Mouse (Mus musculus) natural killer cell, adult 2 months (primary cell): Measurements from ENCODE around the gene Gzf1.

Source experiments
- DNase-seq, 2 experiments: peaks; one replicate each; pipeline ENCODE4 v3.0.0; 2022; ENCODE audit warnings: low spot score in 2 of 2

Gzf1 gene

GRCm38 (mm10) chr2:148680775-148681291, at the start of gene Gzf1:
Gene Gzf1 (plus strand): TSS chr2:148681023.
- DNase-seq = peak; percentile 96 to 97

DNA sequence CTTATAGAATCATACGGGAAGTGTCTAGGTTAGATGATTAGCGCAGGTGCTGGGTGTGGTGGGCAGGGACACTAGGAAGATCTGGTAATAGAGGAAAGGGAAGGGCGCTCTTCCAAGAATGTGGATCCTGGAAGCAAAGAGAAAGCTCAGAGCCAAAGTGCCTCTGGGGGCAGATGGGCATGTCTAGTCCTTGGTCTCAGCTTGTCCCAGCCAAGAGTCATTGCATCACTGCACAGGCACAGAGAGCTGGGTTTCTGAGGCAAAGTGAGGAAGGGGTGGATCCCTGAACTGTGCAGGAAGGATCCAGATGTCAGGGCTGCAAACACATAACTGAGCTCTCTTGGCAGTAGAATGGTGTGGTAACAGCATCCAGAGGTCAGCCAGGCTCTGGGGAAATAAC, 49.2 kb upstream of the Gzf1 start:
- DNase-seq = no peak

DNA sequence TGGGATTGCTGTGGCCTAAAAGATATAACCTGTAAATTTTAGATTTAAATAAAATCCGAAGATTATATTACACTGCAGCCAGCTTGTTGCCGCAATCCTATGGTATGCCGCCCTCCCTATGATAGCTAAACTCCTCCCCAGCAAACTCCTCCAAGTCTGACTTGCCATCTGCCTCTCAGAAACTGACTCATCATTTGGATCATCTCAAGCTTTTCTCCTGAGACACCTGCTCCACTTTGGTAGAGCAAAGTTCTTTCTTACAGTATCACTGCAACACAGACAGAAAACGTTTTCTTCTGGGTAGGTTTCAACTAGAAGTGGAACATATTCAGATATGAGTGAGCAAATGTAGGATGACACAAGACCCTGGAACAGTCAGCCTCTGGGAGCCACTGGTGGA, 46.4 kb upstream of the Gzf1 start:
- DNase-seq = no peak

DNA sequence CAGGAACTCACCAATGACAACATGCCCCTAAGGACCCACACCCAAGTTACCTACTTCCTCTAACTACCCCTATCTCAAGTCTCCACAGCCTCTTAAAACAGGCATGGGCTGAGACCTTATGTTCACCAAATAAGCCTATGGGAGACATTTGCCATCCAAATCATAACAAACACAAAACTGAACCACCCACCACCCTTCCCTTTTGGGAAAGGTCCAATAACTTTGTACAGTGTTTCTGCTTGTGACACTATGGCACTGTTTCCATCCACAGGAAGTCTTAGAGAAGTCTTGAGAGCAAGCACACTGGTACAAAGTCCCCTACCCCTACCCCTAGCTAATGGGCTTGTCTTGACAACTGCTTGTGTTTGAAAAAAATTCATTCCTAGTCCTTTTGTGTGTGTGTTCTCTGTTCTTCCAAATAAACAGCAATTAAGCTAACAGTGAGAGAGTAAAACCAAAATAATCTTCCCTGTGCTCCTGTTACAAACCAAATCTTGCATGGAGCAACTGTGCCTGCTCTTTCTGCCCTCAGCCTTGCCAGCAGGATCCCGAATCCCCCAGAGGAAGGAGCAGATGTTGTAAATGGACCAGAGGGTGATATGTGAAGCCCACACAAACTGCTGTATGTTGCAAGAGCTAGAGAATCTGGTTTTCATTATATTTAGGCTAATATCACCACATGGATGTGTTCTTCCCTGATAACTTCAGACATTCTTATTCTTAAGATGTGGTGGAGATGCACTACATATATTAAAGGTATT, 38.0 kb upstream of the Gzf1 start:
- DNase-seq = no peak

- DNase-seq = no peak
These were observed 36.3 kb upstream of the Gzf1 start for GRCm38 (mm10) chr2:148644421-148645000.

DNA sequence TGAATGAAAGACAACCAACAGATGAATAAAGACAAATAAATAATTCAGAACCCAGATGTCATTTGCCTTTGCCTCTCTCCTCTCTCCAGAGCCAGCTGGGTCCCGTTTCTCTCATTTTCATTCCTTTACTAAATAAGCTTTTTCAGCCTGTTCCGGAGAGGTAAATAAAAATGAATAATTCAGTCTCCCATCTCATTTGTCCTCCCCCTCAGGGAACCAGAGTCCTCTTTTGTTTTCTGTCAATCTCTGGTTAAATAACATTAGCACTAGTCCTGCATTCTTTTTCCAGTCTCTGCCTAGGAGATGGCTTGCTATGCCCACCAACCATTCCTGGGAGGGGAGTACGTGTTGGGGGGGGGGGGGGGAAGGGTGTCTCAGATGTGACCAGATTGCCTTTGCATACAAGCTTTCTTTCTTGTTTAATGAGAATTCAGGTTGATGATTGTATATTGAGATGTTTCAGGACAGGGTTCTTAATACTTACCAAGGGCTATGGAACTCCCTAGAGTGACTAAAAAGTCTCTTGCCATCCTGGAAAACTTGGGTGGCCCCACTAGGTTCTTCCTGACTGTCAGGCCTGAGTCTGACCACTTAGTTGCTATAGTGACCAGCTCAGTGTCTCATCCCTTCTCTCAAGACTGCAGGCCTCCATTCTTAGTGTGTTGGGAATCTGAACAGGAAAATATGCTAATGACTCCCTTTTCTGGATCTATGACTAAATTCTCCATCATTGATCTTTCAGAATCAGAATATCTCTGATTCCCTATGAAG, 30.1 kb upstream of the Gzf1 start:
- DNase-seq = no peak

DNA sequence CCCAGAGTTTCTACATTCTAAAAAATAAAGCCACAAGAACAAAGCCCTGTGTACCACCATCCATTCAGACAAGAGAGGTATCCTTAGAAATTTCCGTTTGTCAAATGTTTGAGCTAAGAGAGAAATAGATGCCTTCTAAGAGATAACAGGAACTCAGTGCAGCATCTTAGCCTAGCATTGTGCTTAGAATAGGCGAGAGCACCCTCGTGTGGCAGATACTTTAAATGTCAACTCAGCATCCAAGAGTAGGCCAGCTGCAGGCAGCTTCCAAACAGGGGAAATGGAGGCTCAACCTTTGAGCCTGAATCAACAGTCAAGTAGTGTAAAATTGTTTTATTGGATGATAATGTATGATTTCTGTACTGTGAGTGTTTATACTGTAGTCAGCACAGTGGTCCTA, 25.9 kb upstream of the Gzf1 start:
- DNase-seq = peak; percentile 6 to 46

GRCm38 (mm10) chr2:148663458-148663857, 17.4 kb upstream of the Gzf1 start:
- no peak for DNase-seq

- peak; percentile 98 for DNase-seq
These were observed 8.4 kb upstream of the Gzf1 start, which contains the start of gene Nxt1 for GRCm38 (mm10) chr2:148672199-148673096. Gene Nxt1 (plus strand): TSS chr2:148672601.

GRCm38 (mm10) chr2:148677801-148678200, 3.0 kb upstream of the Gzf1 start:
- no peak for DNase-seq

DNA sequence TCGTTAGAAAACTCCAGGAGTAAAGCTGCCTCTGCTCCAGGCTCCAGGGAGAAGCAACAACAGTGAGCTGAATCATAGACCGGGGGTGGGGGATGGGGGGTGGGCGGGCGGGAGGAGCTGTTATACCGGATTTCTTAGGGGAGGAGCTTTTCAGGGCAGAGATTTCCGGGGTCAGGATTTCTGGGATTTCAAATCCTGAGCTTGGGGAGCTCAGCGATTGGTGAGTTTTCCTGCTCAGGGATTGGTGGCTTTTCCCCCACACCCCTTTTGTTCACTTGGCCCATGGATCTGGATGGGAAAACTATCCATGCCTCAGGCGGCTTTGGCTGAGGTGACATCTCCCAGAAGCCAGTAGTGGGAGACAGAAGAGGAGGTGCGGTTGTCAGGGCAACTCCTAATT, 1.5 kb upstream of the Gzf1 start:
- no peak for DNase-seq

GRCm38 (mm10) chr2:148681461-148681891, 653 bp downstream of the Gzf1 start:
- DNase-seq = peak; percentile 19 to 40

GRCm38 (mm10) chr2:148683031-148683430, 2.2 kb downstream of the Gzf1 start:
- no peak for DNase-seq

- DNase-seq = no peak
These were observed 4.1 kb downstream of the Gzf1 start for GRCm38 (mm10) chr2:148684972-148685371.

- no peak for DNase-seq
These were observed 4.9 kb downstream of the Gzf1 start for GRCm38 (mm10) chr2:148685709-148686108.

GRCm38 (mm10) chr2:148686862-148687261, 6.0 kb downstream of the Gzf1 start:
- DNase-seq = no peak

GRCm38 (mm10) chr2:148687971-148688370, 7.1 kb downstream of the Gzf1 start:
- no peak for DNase-seq

DNA sequence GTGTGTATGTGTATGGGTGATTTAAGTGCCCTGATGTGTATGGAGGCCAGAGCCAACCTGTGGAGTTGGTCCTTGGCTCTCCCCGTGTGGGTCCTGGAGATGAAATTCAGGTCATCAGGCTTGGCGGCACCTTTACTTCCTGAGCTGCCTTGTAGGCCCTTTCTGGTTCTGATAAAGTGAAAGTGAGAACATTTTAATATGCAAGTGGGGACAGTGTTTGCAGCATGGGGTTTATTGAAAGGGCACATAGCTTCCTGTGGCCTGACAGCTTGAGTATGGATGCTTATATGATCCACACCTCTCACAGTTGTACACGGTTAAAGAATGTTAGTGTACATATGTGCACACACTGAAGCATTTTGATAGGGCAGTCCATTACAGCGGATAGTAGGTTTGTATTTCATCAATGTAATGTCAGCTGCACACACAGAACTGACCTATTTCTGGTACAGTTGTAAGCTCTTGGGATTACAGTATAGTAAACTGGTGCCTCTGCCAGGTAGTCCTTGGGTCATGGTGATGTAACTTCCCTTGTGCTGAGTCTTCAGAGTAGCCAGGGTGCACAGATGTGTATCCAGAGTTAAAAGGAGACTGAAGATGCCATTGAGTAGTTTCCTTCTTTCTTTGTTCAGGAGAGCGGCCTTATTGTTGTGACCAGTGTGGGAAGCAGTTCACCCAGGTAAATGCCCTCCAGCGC, 8.8 kb downstream of the Gzf1 start:
- DNase-seq = peak in 1 of 2 experiments; percentile 3

DNA sequence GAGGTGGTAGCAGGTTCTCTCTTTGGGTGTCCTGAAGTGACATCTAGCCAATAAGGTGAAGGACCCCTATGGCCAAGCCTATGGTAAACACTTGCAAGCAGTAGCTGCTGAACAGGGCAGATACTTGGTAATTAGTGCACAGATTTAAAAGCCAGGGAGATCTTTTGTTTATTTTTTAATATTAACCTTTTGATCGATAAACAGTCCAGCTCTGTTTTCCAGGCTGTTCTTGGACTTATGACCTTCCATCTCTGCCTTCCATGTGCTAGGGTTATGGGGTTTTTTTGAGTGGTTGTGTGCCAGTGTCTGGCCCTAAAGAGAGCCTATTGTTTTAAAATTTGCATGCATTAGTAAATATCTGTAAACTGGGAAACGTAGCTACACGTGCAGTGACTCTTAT, 9.5 kb downstream of the Gzf1 start:
- no peak for DNase-seq

- DNase-seq = no peak
These were observed 10.0 kb downstream of the Gzf1 start for GRCm38 (mm10) chr2:148690781-148691180.

GRCm38 (mm10) chr2:148698571-148698970, 17.7 kb downstream of the Gzf1 start:
- no peak for DNase-seq
